Mouse (Mus musculus) adrenal gland, adult (tissue): ENCODE measurements at regions not wholly inside any gene's neighbourhood (a gene's known extent, or its start where the extent isn't known, plus 50 kb on each side); places are given as distances from the start of the nearest gene placed in this dataset.
"Not testable (repeated sequence)": the region's sequence is repeated elsewhere in the genome, so short reads cannot be mapped to it uniquely, and the experiment has no call there.

Source experiments
- DNase-seq, 2 experiments: peaks; one replicate each; pipeline ENCODE4 v3.0.0; 2022 to 2023; ENCODE audit warnings: low spot score in 1 of 2; ENCODE audit not compliant: inconsistent age in 2 of 2

- no peak for DNase-seq
Measured at GRCm38 (mm10) chr13:46038441-46039331, 73.9 kb upstream of the Atxn1 start.

DNA sequence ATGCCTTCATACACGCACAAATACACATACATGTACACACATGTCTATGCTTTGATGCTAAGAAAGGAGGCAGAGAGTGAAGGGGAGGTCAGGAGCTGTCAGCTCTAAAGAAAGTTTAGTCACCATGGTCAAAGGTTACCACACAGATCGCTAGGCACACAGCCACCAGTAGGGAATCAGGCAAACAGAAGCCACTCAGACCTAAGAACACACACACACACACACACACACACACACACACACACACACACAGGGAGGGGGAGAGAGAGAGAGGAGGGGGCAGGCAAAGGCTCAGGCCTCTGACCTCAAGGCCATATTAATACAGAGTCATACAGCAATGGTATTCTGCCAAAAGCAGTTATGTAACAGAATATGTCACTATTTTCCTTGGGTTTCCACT lies 67.5 kb upstream of the Atxn1 start:
- peak; percentile 58 to 89 for DNase-seq

DNA sequence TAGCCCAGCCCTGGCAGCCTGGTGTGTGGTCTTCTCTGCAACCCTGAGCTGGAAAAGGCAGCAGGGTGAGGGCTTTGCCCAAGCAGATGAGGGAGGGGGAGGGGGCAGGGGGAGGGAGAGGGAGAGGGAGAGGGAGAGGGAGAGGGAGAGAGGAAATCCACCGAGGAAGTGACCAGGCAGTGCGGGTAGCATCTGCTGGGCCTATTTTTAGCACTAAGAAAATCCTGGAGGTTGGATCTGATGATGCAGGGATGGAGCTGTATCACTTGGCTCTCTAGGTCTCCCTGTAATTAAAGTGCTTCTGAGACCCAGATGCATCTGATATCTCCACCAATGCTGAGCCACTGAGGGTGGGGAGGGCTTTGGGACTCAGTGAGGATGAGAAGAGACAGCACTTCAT lies 61.2 kb upstream of the Atxn1 start:
- DNase-seq = no peak

GRCm38 (mm10) chr13:46023630-46024041 lies 58.8 kb upstream of the Atxn1 start:
- no peak for DNase-seq

DNA sequence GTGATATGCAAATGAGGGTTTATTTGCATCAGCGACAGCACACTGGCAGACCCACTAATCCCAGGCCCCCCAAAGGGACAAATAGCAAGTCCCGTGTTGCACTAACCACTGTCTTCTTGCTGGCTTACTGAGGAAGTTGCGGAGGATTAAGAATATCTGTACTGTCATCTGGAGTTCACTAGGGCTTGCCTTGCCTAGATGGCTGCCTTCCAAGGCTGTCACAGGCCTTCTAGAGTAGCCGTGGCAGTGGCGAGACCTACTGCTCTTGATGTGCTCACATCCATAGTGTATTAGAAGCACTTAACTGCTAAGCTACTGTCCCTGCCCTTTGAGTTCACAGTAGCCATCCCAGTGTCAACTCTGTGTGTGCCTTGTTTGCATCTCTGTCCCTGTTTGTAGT lies 58.4 kb upstream of the Atxn1 start:
- no peak for DNase-seq

DNA sequence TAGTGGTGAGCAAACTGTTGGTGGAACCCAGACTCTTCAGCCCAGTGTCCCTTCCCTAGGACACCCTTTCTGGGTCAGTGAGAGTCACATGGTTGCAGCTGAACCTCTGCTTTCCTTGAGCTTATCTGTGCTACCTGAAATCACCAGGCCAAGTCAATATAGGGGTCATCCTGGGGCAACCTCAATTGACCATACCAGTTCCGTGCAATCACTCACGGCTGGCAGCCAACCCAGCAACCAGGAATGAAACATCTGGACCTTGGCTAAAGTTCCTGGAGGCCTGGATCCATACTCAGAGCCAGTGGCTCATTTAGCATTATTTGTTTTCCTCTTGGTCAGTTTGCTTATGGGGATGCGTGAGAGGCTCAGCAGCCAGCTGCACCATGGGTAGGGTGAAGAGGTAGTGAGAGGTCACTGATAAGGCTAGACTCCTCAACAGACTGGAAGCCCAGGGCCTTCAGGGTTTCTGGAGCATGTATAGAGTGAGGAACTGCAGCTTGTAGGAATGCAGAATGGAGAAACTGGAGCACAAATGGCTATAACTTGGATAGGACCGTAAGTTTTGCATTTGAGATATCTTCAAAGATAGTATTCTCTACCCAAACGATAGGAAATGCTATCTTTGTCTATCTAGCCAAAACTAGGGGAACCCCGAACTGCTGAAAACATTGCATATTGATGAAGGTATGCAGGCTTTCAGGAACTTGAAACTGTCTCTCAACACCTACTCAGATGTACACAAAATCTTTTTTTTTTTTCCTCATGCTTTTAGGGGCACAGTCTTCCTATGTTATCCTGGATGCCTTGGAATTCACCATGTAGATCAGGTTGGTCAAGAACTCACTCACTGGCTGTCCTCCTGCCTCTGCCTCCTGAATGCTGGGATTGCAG lies 56.4 kb upstream of the Atxn1 start:
- DNase-seq = peak in 1 of 2 experiments; percentile 55

DNA sequence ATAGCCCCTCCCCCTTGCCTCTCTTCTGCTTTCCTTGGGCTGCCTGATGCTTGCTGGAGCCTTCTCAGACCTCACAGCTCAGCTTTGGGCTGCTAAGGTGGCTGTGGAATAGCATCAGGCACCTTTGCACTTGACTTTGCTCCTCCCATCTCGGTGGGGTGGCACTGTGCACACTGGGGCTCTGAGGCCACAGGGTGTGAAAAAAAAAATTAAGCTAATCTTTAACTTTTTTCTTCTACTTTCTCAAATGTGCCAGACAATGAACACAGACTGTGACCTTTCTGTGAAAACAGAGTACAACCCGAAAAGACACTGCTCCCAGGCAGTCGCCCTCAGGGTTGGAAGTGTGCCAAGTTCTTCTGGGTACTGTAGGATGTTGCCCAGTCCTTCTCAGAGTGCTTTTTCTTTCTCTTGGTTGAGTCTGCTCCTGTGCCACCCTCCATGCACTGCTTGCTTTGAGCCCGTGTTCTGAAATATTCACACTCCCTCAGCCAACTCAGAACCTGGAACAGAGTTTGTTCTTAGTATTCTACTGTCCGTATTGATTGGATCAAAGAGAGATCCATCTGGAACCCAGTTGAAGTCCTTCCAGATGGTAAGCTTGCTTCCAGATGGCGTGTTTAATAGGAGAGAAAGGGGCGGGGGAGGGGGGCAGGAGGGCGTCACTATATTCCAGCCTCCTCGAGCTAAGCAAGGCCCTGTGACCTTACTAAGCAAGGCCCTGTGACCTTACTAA lies 54.8 kb upstream of the Atxn1 start:
- DNase-seq = peak in 1 of 2 experiments; percentile 74

DNA sequence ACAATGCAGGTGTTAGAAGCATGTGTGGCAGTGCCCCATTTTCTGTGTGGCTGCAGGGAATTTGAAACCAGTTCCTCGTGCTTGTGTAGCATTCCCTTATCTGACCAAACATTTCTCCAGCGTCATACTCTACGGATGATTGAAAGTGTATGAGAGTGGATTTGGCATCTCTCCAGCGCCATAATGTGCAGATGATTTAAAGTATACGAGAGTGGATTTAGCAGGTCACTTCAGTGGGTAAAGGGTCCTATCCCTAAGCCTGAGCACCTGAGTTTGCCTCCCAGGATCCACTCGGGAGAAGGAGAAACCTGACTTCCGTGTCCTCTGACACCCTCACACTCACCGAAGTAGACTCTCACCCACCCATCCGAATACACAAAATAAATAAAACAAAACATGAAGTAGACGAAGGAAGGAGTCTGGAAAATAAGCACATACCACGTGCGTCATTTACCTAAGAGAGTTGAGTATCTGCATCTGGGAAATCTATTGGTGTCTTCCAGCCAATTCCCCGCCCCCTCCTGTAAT lies 54.2 kb upstream of the Atxn1 start:
- DNase-seq = no peak

GRCm38 (mm10) chr13:46017742-46018141 lies 52.9 kb upstream of the Atxn1 start:
- DNase-seq = peak in 1 of 2 experiments; percentile 70

- DNase-seq = not testable (repeated sequence)
Measured at GRCm38 (mm10) chr13:46017011-46017410, 52.2 kb upstream of the Atxn1 start.

- no peak for DNase-seq
Measured at GRCm38 (mm10) chr13:46015231-46015630, 50.4 kb upstream of the Atxn1 start.

GRCm38 (mm10) chr13:46014637-46015036 lies 49.8 kb upstream of the Atxn1 start:
- DNase-seq = no peak
